Mouse (Mus musculus): ENCODE measurements around the gene Nhej1. TPM values are rescaled to one million over a fixed set of nuclear protein-coding genes. Genes with fewer than 3 reads are reported as not detected.

The Nhej1 gene
- polyA plus RNA-seq, 1 experiment = 1.3 TPM

- no peaks in the 10 kb centered on the region for H3K36me3 ChIP-seq (ENCODE audit: control insufficient read depth, insufficient read depth, low read length)
- DNase-seq (ENCODE audit: low read depth in 1 of 2, low spot score in 2 of 2) = no peak
- H3K27me3 ChIP-seq (ENCODE audit: control insufficient read depth, insufficient read depth, low read length) = peaks cover 27% of the 10 kb centered on the region
- no peak for TF ChIP-seq POLR2A (IDR thresholded peaks at IDR 0.05; ENCODE audit: low read depth, low read length)
- no peak for TF ChIP-seq CTCF (IDR thresholded peaks at IDR 0.05; ENCODE audit: extremely low read depth, insufficient read depth, insufficient read length, insufficient replicate concordance)
- no peak overlapping the region for H3K27ac ChIP-seq (ENCODE audit: insufficient read depth, low read length)
- 5% methylated on average over 16 of the region's 16 CpGs for WGBS
- H3K4me1 ChIP-seq (ENCODE audit: control insufficient read depth, insufficient read depth, insufficient read length) = no peaks in the 10 kb centered on the region
- no peak overlapping the region for H3K4me3 ChIP-seq (ENCODE audit: extremely low read depth, insufficient read depth, insufficient read length)
Observed at GRCm38 (mm10) chr1:74950066-74950465, 174.9 kb downstream of the Nhej1 start.

- 5% methylated on average over 24 of the region's 24 CpGs for WGBS
- no peak for DNase-seq (ENCODE audit: low read depth in 1 of 2, low spot score in 2 of 2)
- TF ChIP-seq POLR2A (IDR thresholded peaks at IDR 0.05; ENCODE audit: low read depth, low read length) (no peak), CTCF (IDR thresholded peaks at IDR 0.05; ENCODE audit: extremely low read depth, insufficient read depth, insufficient read length, insufficient replicate concordance) (no peak)
- no peak overlapping the region for H3K4me3 ChIP-seq (ENCODE audit: extremely low read depth, insufficient read depth, insufficient read length)
- H3K36me3 ChIP-seq (ENCODE audit: control insufficient read depth, insufficient read depth, low read length) = no peaks in the 10 kb centered on the region
- no peak overlapping the region for H3K27ac ChIP-seq (ENCODE audit: insufficient read depth, low read length)
- H3K27me3 ChIP-seq (ENCODE audit: control insufficient read depth, insufficient read depth, low read length) = peaks cover 27% of the 10 kb centered on the region
- H3K4me1 ChIP-seq (ENCODE audit: control insufficient read depth, insufficient read depth, insufficient read length) = no peaks in the 10 kb centered on the region
Observed at GRCm38 (mm10) chr1:74949666-74950050, 175.3 kb downstream of the Nhej1 start.

DNA sequence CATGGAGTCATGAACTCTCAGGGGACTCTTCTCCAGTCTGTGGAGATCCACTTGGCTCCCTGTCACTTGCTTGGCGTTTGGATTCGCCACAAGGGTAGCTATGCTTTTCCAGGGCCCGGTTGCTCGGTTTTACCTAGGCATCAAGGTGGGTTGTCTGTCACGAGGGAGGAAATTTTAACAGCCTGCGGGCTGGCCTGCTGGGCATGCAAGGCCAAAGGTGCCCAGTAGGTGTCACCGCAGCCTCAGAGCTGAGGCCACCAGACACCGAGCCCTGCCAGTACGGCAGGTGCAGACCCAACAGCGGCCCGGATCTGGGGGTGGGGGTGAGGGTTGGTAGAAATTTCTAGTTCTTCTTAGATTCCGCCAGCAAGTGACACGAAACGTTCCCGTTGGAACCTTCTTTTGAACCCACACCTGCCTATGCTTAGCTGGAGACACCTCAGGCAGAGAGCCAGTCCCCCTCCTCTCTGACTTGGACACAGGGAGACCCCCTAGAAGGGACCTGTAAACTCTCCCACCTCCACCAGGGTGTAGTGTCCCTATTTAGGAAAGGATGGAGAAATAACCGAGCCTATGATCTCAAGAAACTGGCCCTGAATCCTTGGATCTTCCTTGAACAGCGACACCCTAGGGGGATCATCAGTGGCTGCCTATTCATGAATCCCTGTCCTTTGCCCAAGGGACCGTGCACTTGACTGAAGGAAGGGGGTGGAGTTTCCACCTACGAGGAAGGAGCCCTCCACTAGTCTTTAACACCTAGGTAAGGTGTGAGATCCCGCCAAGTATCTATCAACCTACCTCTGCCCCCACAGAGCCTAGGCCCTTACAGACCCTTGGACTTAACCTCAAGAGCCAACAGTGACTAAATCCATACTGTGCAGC, 176.0 kb downstream of the Nhej1 start:
- TF ChIP-seq POLR2A (IDR thresholded peaks at IDR 0.05; ENCODE audit: low read depth, low read length) (no peak), CTCF (IDR thresholded peaks at IDR 0.05; ENCODE audit: extremely low read depth, insufficient read depth, insufficient read length, insufficient replicate concordance) (peak; percentile 75; the same call in 1 of the 2 replicates)
- no peaks in the 10 kb centered on the region for H3K4me1 ChIP-seq (ENCODE audit: control insufficient read depth, insufficient read depth, insufficient read length)
- no peak overlapping the region for H3K4me3 ChIP-seq (ENCODE audit: extremely low read depth, insufficient read depth, insufficient read length)
- WGBS = 7% methylated on average over 20 of the region's 20 CpGs
- DNase-seq (ENCODE audit: low read depth in 1 of 2, low spot score in 2 of 2) = peak in 1 of 2 experiments; percentile 38
- peaks cover 27% of the 10 kb centered on the region for H3K27me3 ChIP-seq (ENCODE audit: control insufficient read depth, insufficient read depth, low read length)
- no peak overlapping the region for H3K27ac ChIP-seq (ENCODE audit: insufficient read depth, low read length)
- H3K36me3 ChIP-seq (ENCODE audit: control insufficient read depth, insufficient read depth, low read length) = no peaks in the 10 kb centered on the region

DNA sequence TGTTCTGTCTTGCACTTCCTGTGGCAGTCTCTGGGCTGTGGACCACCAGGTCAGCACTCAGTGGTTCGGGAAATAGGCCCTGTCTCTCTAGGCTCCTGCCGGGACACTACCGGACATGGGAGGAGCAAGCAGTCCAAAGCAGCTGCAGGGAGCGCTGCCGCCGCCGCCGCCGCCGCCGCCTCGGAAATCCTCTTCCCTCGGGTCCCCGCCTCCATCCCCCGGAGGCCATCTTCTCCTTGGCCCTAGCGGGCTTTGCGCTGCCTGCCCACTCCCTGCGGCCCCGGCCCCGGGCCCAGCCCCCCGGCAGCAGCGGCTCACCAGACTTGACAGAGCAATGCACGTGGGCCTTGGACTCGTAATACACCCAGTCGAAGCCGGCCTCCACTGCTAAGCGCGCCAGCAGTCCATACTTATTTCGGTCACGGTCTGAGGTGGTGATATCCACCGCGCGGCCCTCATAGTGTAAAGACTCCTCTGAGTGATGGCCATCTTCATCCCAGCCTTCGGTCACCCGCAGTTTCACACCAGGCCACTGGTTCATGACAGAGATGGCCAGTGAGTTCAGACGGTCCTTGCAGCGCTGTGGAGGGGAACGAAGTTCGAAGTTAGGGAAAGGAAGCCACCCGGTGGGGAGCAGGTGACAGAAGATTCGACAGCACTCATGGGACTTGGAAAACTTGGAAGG, 176.9 kb downstream of the Nhej1 start:
- no peak overlapping the region for H3K4me3 ChIP-seq (ENCODE audit: extremely low read depth, insufficient read depth, insufficient read length)

DNA sequence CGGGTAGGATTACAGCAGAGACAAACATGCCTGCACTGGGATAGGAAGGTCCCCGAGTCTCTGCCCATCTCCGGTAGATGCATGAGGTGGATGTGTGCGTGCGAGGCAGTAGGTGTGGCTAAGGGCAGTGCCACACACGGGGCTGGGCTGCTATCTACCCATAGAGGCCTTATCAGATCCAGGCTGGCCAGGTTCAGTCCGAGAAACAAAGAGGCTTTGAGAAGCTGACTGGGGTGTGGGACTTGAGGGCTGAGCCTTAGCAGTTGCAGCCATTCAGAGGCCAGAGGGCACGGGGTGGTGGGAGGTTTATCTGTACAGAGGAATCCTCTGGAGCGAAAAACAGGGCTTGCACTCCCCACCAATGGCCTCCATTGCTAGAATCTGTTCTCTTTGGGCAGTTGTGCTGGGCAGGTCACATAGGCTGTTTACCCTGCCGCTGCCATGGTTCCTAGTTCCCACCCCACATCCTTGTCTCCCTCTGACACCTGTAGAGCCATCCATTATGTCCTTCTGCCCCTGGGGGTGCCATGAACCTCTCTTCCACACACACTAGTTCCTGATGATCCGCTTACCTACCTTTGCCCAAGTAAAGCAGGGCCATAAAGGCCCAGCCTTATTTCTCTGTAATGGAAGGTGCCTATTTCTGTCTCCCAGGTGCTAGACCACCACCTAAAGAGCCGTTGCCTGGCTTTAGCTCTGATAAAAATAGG, 183.2 kb downstream of the Nhej1 start:
- no peak for DNase-seq (ENCODE audit: low read depth in 1 of 2, low spot score in 2 of 2)
- Histone ChIP-seq H3K27me3 (ENCODE audit: control insufficient read depth, insufficient read depth, low read length) (no peaks in the 10 kb centered on the region), H3K4me1 (ENCODE audit: control insufficient read depth, insufficient read depth, insufficient read length) (no peaks in the 10 kb centered on the region), H3K4me3 (ENCODE audit: extremely low read depth, insufficient read depth, insufficient read length) (no peak overlapping the region), H3K36me3 (ENCODE audit: control insufficient read depth, insufficient read depth, low read length) (no peaks in the 10 kb centered on the region), H3K27ac (ENCODE audit: insufficient read depth, low read length) (no peak overlapping the region)
- no peak for TF ChIP-seq CTCF (IDR thresholded peaks at IDR 0.05; ENCODE audit: extremely low read depth, insufficient read depth, insufficient read length, insufficient replicate concordance)
- no peak for TF ChIP-seq POLR2A (IDR thresholded peaks at IDR 0.05; ENCODE audit: low read depth, low read length)
- 61% methylated on average over 12 of the region's 12 CpGs for whole genome bisulfite sequencing

More for the DNA sequence above, 176.9 kb downstream of the Nhej1 start:
- Histone ChIP-seq H3K4me1 (ENCODE audit: control insufficient read depth, insufficient read depth, insufficient read length) (no peaks in the 10 kb centered on the region), H3K27ac (ENCODE audit: insufficient read depth, low read length) (no peak overlapping the region), H3K36me3 (ENCODE audit: control insufficient read depth, insufficient read depth, low read length) (no peaks in the 10 kb centered on the region), H3K27me3 (ENCODE audit: control insufficient read depth, insufficient read depth, low read length) (peaks cover 27% of the 10 kb centered on the region)
- WGBS = 4% methylated on average over 41 of the region's 41 CpGs
- DNase-seq (ENCODE audit: low read depth in 1 of 2, low spot score in 2 of 2) = no peak
- TF ChIP-seq CTCF (IDR thresholded peaks at IDR 0.05; ENCODE audit: extremely low read depth, insufficient read depth, insufficient read length, insufficient replicate concordance) (no peak), POLR2A (IDR thresholded peaks at IDR 0.05; ENCODE audit: low read depth, low read length) (no peak)

GRCm38 (mm10) chr1:74939762-74940161, 185.2 kb downstream of the Nhej1 start:
- TF ChIP-seq CTCF (IDR thresholded peaks at IDR 0.05; ENCODE audit: extremely low read depth, insufficient read depth, insufficient read length, insufficient replicate concordance) = no peak
- TF ChIP-seq POLR2A (IDR thresholded peaks at IDR 0.05; ENCODE audit: low read depth, low read length) = no peak
- Histone ChIP-seq H3K27me3 (ENCODE audit: control insufficient read depth, insufficient read depth, low read length) (no peaks in the 10 kb centered on the region), H3K36me3 (ENCODE audit: control insufficient read depth, insufficient read depth, low read length) (no peaks in the 10 kb centered on the region), H3K4me3 (ENCODE audit: extremely low read depth, insufficient read depth, insufficient read length) (no peak overlapping the region), H3K4me1 (ENCODE audit: control insufficient read depth, insufficient read depth, insufficient read length) (no peaks in the 10 kb centered on the region), H3K27ac (ENCODE audit: insufficient read depth, low read length) (no peak overlapping the region)
- 9% methylated on average over 3 of the region's 3 CpGs for WGBS
- DNase-seq (ENCODE audit: low read depth in 1 of 2, low spot score in 2 of 2) = no peak

Measured in spleen, adult 2 months (tissue).